Mouse (Mus musculus) midbrain, embryonic 12.5 days (tissue): ENCODE measurements around the gene Sec31a. TPM values are rescaled to one million over a fixed set of nuclear protein-coding genes. Genes with fewer than 3 reads are reported as not detected.

Experiments
- ATAC-seq: fragments of 200-750 bp; cut with Nextera tagmentation; 2 replicates; pipeline ENCODE4 v1.8.0; 2017; ENCODE audit warnings: low read depth, moderate TSS enrichment, moderate library complexity; ENCODE audit not compliant: low FRiP score
- H3K27ac ChIP-seq: fragments of 300-500 bp; sonication (generic); replicated peaks from 2 replicates; pipeline ENCODE4 v1.5.1; 2016; ENCODE audit warnings: mild to moderate bottlenecking
- H3K27me3 ChIP-seq: fragments of 300-500 bp; sonication (generic); 2 replicates; pipeline ENCODE4 v1.6.1; 2016; ENCODE audit warnings: mild to moderate bottlenecking
- H3K36me3 ChIP-seq: fragments of 300-500 bp; sonication (generic); 2 replicates; pipeline ENCODE4 v1.6.1; 2016
- H3K4me1 ChIP-seq: fragments of 300-500 bp; sonication (generic); 2 replicates; pipeline ENCODE4 v1.6.1; 2016
- H3K4me2 ChIP-seq: fragments of 300-500 bp; sonication (generic); replicated peaks from 2 replicates; pipeline ENCODE4 v1.6.1; 2016; ENCODE audit warnings: mild to moderate bottlenecking, moderate library complexity
- H3K4me3 ChIP-seq: fragments of 300-500 bp; sonication (generic); 2 replicates; pipeline ENCODE4 v1.5.1; 2016; ENCODE audit warnings: mild to moderate bottlenecking
- H3K9ac ChIP-seq: fragments of 300-500 bp; sonication (generic); replicated peaks from 2 replicates; pipeline ENCODE4 v1.6.1; 2016; ENCODE audit warnings: mild to moderate bottlenecking, moderate library complexity
- H3K9me3 ChIP-seq: fragments of 300-500 bp; sonication (generic); 2 replicates; pipeline ENCODE4 v1.6.1; 2016; ENCODE audit warnings: mild to moderate bottlenecking
- WGBS: fragments of 180-500 bp; shearing (Covaris S2); methylation state at CpG from one replicate; pipeline ENCODE4 v1.1.7; 2016; 5-methylcytosine and 5-hydroxymethylcytosine counted together
- polyA plus RNA-seq: library from polyadenylated mRNA; unstranded; fragments of >200 nt; fragmentation: Nextera tagmentation; extraction: Ambion mirVana; gene quantifications from 2 replicates; pipeline ENCODE4 v1.2.1, GENCODE M21; 2016

The Sec31a gene
- polyA plus RNA-seq, 1 experiment from 2014 or later: 108 TPM

GRCm38 (mm10) chr5:100312391-100312790 is 103.6 kb downstream of the Sec31a start:
- no peaks in the 10 kb centered on the region for H3K36me3 ChIP-seq
- 85% methylated on average over 5 of the region's 5 CpGs for WGBS
- H3K9ac ChIP-seq: no peak overlapping the region
- no peaks in the 10 kb centered on the region for H3K9me3 ChIP-seq
- no peak overlapping the region for H3K4me3 ChIP-seq
- H3K4me2 ChIP-seq: no peak overlapping the region
- H3K27ac ChIP-seq: no peak overlapping the region
- H3K27me3 ChIP-seq: no peaks in the 10 kb centered on the region
- no peaks in the 10 kb centered on the region; the same call in 1 of the 2 replicates for H3K4me1 ChIP-seq
- ATAC-seq: no peak

Other genes starting within 250 kb of the Sec31a start
- gene Lin54, start 84.4 kb upstream of the Sec31a start, polyA plus RNA-seq: 15.3 and 16.5 TPM in 2 replicates
- 191 and 203 TPM in 2 replicates for gene Cops4, start 102.1 kb upstream of the Sec31a start, polyA plus RNA-seq
- gene Plac8, start 156.0 kb upstream of the Sec31a start, polyA plus RNA-seq: 0.76 and 1.2 TPM in 2 replicates